Mouse (Mus musculus) CH12.LX (cell line): ENCODE results near the gene Cd70. TPM values are rescaled to one million over a fixed set of nuclear protein-coding genes. Genes with fewer than 3 reads are reported as not detected.
A peak's percentile ranks its signal among the peaks of the same experiment; 100 is the strongest.

Experiments used
- DNase-seq: peaks from one replicate; pipeline ENCODE4 v3.0.0-alpha.2; 2013; ENCODE audit errors: extremely low read depth
- H3K27ac ChIP-seq: 2 replicates; pipeline ENCODE4 v1.5.1; 2012; ENCODE audit warnings: low read depth, mild to moderate bottlenecking, control low read depth, moderate library complexity; ENCODE audit not compliant: insufficient read depth
- H3K27me3 ChIP-seq: replicated peaks from 2 replicates; pipeline ENCODE3; 2012; ENCODE audit warnings: inconsistent platforms
- H3K36me3 ChIP-seq, 2 experiments: replicated peaks in 1 of 2; 2 replicates each; pipeline versions ENCODE3 to v1.6.1; 2012; ENCODE audit warnings: inconsistent platforms in 1 of 2, low read length in 1 of 2, mild to moderate bottlenecking in 1 of 2, mixed read lengths in 1 of 2, moderate library complexity in 1 of 2; ENCODE audit not compliant: control insufficient read depth in 1 of 2, insufficient read depth in 1 of 2
- H3K4me1 ChIP-seq, 2 experiments: 2 replicates each; pipeline ENCODE4 v1.6.1; 2012; ENCODE audit warnings: inconsistent platforms in 1 of 2, moderate library complexity in 1 of 2; ENCODE audit not compliant: insufficient read depth in 2 of 2, control insufficient read depth in 1 of 2
- H3K4me2 ChIP-seq: 2 replicates; pipeline ENCODE4 v1.6.1; 2012; ENCODE audit warnings: low read depth, mild to moderate bottlenecking, control low read depth; ENCODE audit not compliant: poor library complexity, insufficient read depth, severe bottlenecking
- H3K4me3 ChIP-seq, 3 experiments: fragments of 150-350 bp in 1 of 3; sonication (generic) in 1 of 3; replicated peaks in 1 of 3; 2 replicates each; pipeline versions ENCODE3 to v1.5.1; 2011 to 2012; ENCODE audit warnings: low read depth in 2 of 3, low read length in 2 of 3, mild to moderate bottlenecking in 2 of 3, moderate library complexity in 2 of 3, control low read depth in 1 of 3, improper control_type of control experiment in 1 of 3, inconsistent platforms in 1 of 3, mixed read lengths in 1 of 3; ENCODE audit not compliant: poor library complexity in 1 of 3
- H3K79me2 ChIP-seq: replicated peaks from 2 replicates; pipeline ENCODE4 v1.6.1; 2012; ENCODE audit warnings: mild to moderate bottlenecking, moderate library complexity; ENCODE audit not compliant: control insufficient read depth, poor library complexity, insufficient read depth, severe bottlenecking; ENCODE audit errors: extremely low read depth
- H3K9ac ChIP-seq: 2 replicates; pipeline ENCODE4 v1.6.1; 2012; ENCODE audit warnings: low read depth, mild to moderate bottlenecking, control low read depth, moderate library complexity; ENCODE audit not compliant: insufficient read depth
- H3K9me3 ChIP-seq: replicated peaks from 2 replicates; pipeline ENCODE3; 2012; ENCODE audit warnings: low read length, inconsistent platforms, mixed read lengths
- BHLHE40 ChIP-seq: IDR thresholded peaks from 2 replicates; pipeline ENCODE4 v1.6.1; 2011; ENCODE audit warnings: mild to moderate bottlenecking, low read depth, low read length, improper control_type of control experiment
- CHD1 ChIP-seq: IDR thresholded peaks from 2 replicates; pipeline ENCODE4 v1.6.1; 2012; ENCODE audit warnings: low read depth, low read length, improper control_type of control experiment, inconsistent platforms
- CHD2 ChIP-seq: IDR thresholded peaks from 2 replicates; pipeline ENCODE4 v1.6.1; 2011; ENCODE audit warnings: low read length, improper control_type of control experiment
- CTCF ChIP-seq, 2 experiments: IDR thresholded peaks in 1 of 2; conservative IDR thresholded peaks in 1 of 2; 2 replicates each; pipeline ENCODE4 v1.5.1; 2011 to 2012; ENCODE audit warnings: low read depth in 2 of 2, low read length in 2 of 2, improper control_type of control experiment in 1 of 2, inconsistent platforms in 1 of 2, mild to moderate bottlenecking in 1 of 2, moderate library complexity in 1 of 2
- E2F4 ChIP-seq: IDR thresholded peaks from 2 replicates; pipeline ENCODE4 v1.6.1; 2011; ENCODE audit warnings: low read depth, low read length, improper control_type of control experiment; ENCODE audit not compliant: insufficient replicate concordance
- ELF1 ChIP-seq: IDR thresholded peaks from 2 replicates; pipeline ENCODE4 v1.6.1; 2014; ENCODE audit warnings: low read depth, mild to moderate bottlenecking, inconsistent platforms, low read length, improper control_type of control experiment
- EP300 ChIP-seq: IDR thresholded peaks from 2 replicates; pipeline ENCODE4 v1.6.1; 2011; ENCODE audit warnings: low read length, improper control_type of control experiment
- ETS1 ChIP-seq: conservative IDR thresholded peaks from 2 replicates; pipeline ENCODE4 v1.6.1; 2012; ENCODE audit warnings: low read depth, mild to moderate bottlenecking, inconsistent platforms, low read length, improper control_type of control experiment, moderate library complexity
- GABPA ChIP-seq: IDR thresholded peaks from 2 replicates; pipeline ENCODE4 v1.6.1; 2012; ENCODE audit warnings: low read depth, low read length, improper control_type of control experiment, inconsistent platforms; ENCODE audit not compliant: insufficient replicate concordance
- HCFC1 ChIP-seq: IDR thresholded peaks from 2 replicates; pipeline ENCODE4 v1.6.1; 2012; ENCODE audit warnings: low read depth, mild to moderate bottlenecking, inconsistent platforms, low read length, improper control_type of control experiment
- IRF4 ChIP-seq: IDR thresholded peaks from 2 replicates; pipeline ENCODE4 v1.6.1; 2014; ENCODE audit warnings: low read depth, mild to moderate bottlenecking, inconsistent platforms, low read length, improper control_type of control experiment
- JUN ChIP-seq: IDR thresholded peaks from 2 replicates; pipeline ENCODE4 v1.6.1; 2011; ENCODE audit warnings: low read depth, mild to moderate bottlenecking, low read length, improper control_type of control experiment, moderate library complexity; ENCODE audit not compliant: insufficient read depth
- JUND ChIP-seq: conservative IDR thresholded peaks from 2 replicates; pipeline ENCODE4 v1.6.1; 2011; ENCODE audit warnings: low read depth, low read length, improper control_type of control experiment
- KAT2A ChIP-seq: IDR thresholded peaks from 2 replicates; pipeline ENCODE4 v1.6.1; 2012; ENCODE audit warnings: low read length, improper control_type of control experiment, inconsistent platforms; ENCODE audit not compliant: insufficient replicate concordance
- MAFK ChIP-seq: IDR thresholded peaks from 2 replicates; pipeline ENCODE4 v1.6.1; 2011; ENCODE audit warnings: low read length, improper control_type of control experiment; ENCODE audit not compliant: insufficient replicate concordance
- MAX ChIP-seq: IDR thresholded peaks from 2 replicates; pipeline ENCODE4 v1.6.1; 2011; ENCODE audit warnings: low read length, improper control_type of control experiment
- MAZ ChIP-seq: IDR thresholded peaks from 2 replicates; pipeline ENCODE4 v1.6.1; 2012; ENCODE audit warnings: low read depth, mild to moderate bottlenecking, inconsistent platforms, low read length, improper control_type of control experiment, moderate library complexity
- MEF2A ChIP-seq: IDR thresholded peaks from 2 replicates; pipeline ENCODE4 v1.6.1; 2014; ENCODE audit warnings: low read depth, mild to moderate bottlenecking, inconsistent platforms, low read length, improper control_type of control experiment, borderline replicate concordance
- MXI1 ChIP-seq: IDR thresholded peaks from 2 replicates; pipeline ENCODE4 v1.6.1; 2011; ENCODE audit warnings: mild to moderate bottlenecking, low read depth, low read length, improper control_type of control experiment
- MYC ChIP-seq: IDR thresholded peaks from 2 replicates; pipeline ENCODE4 v1.6.1; 2011; ENCODE audit warnings: low read depth, mild to moderate bottlenecking, improper control_type of control experiment, low read length
- NELFE ChIP-seq: IDR thresholded peaks from 2 replicates; pipeline ENCODE4 v1.6.1; 2011; ENCODE audit warnings: low read depth, low read length, improper control_type of control experiment
- NRF1 ChIP-seq: IDR thresholded peaks from 2 replicates; pipeline ENCODE4 v1.6.1; 2014; ENCODE audit warnings: low read depth, mild to moderate bottlenecking, inconsistent platforms, low read length, improper control_type of control experiment, moderate library complexity
- PAX5 ChIP-seq: IDR thresholded peaks from 2 replicates; pipeline ENCODE4 v1.6.1; 2012; ENCODE audit warnings: low read length, inconsistent platforms, mixed read lengths
- POLR2A ChIP-seq: IDR thresholded peaks from 2 replicates; pipeline ENCODE4 v1.6.1; 2011; ENCODE audit warnings: low read depth, mild to moderate bottlenecking, improper control_type of control experiment, low read length
- POLR2AphosphoS2 ChIP-seq: IDR thresholded peaks from 2 replicates; pipeline ENCODE4 v1.6.1; 2011; ENCODE audit warnings: low read depth, low read length, improper control_type of control experiment
- RAD21 ChIP-seq: IDR thresholded peaks from 2 replicates; pipeline ENCODE4 v1.6.1; 2011; ENCODE audit warnings: low read depth, mild to moderate bottlenecking, low read length, improper control_type of control experiment, moderate library complexity
- RCOR1 ChIP-seq: conservative IDR thresholded peaks from 2 replicates; pipeline ENCODE4 v1.6.1; 2012; ENCODE audit warnings: low read depth, mild to moderate bottlenecking, inconsistent platforms, low read length, improper control_type of control experiment
- SIN3A ChIP-seq: IDR thresholded peaks from 2 replicates; pipeline ENCODE4 v1.6.1; 2012; ENCODE audit warnings: low read length, improper control_type of control experiment, inconsistent platforms
- SMC3 ChIP-seq: IDR thresholded peaks from 2 replicates; pipeline ENCODE4 v1.6.1; 2011; ENCODE audit warnings: low read depth, low read length, improper control_type of control experiment
- TBP ChIP-seq: conservative IDR thresholded peaks from 2 replicates; pipeline ENCODE4 v1.6.1; 2011; ENCODE audit warnings: low read depth, low read length, improper control_type of control experiment
- TCF12 ChIP-seq: IDR thresholded peaks from 2 replicates; pipeline ENCODE4 v1.6.1; 2014; ENCODE audit warnings: low read depth, mild to moderate bottlenecking, inconsistent platforms, low read length, improper control_type of control experiment
- UBTF ChIP-seq: IDR thresholded peaks from 2 replicates; pipeline ENCODE4 v1.6.1; 2012; ENCODE audit warnings: low read depth, mild to moderate bottlenecking, inconsistent platforms, low read length, improper control_type of control experiment, moderate library complexity
- USF1 ChIP-seq: IDR thresholded peaks from 2 replicates; pipeline ENCODE4 v1.6.1; 2014; ENCODE audit warnings: low read depth, mild to moderate bottlenecking, inconsistent platforms, low read length, improper control_type of control experiment
- USF2 ChIP-seq: conservative IDR thresholded peaks from 2 replicates; pipeline ENCODE4 v1.6.1; 2011; ENCODE audit warnings: low read depth, low read length, improper control_type of control experiment
- ZC3H11A ChIP-seq: IDR thresholded peaks from 2 replicates; pipeline ENCODE4 v1.6.1; 2012; ENCODE audit warnings: low read depth, mild to moderate bottlenecking, inconsistent platforms, low read length, improper control_type of control experiment
- ZKSCAN1 ChIP-seq: IDR thresholded peaks from 2 replicates; pipeline ENCODE4 v1.6.1; 2012; ENCODE audit warnings: low read depth, inconsistent platforms, low read length, improper control_type of control experiment, borderline replicate concordance
- ZMIZ1 ChIP-seq: IDR thresholded peaks from 2 replicates; pipeline ENCODE4 v1.6.1; 2012; ENCODE audit warnings: low read depth, mild to moderate bottlenecking, inconsistent platforms, low read length, improper control_type of control experiment
- ZNF384 ChIP-seq: IDR thresholded peaks from 2 replicates; pipeline ENCODE4 v1.6.1; 2012; ENCODE audit warnings: low read depth, low read length, improper control_type of control experiment, inconsistent platforms
- dilution Hi-C: fragments of 300-500 bp; cut with MboI; formaldehyde crosslinking; loops from 2 replicates; pipeline ENCODE4 v1.14.3; 2020; ENCODE audit warnings: low sequenced_read_pairs; ENCODE audit not compliant: extremely low pct_unique_long_range_greater_than_20kb, extremely low pct_ligation_motif_present
- in situ Hi-C: fragments of 300-500 bp; cut with MboI; formaldehyde crosslinking; loops from 3 replicates; pipeline ENCODE4 v1.14.3; 2019; ENCODE audit warnings: low sequenced_read_pairs, low pct_ligation_motif_present, low pct_unique_long_range_greater_than_20kb, mixed read lengths
- polyA plus RNA-seq: library from polyadenylated mRNA; unstranded; fragments of >175 nt; gene quantifications from 2 replicates; pipeline ENCODE4 v1.2.1, GENCODE M21; 2012; ENCODE audit warnings: low read depth; ENCODE audit not compliant: insufficient read length
- total RNA-seq, 2 experiments: library from RNA; depleted of rRNA; stranded (reverse); fragments of 300-350 nt in 1 of 2; fragments of >200 nt in 1 of 2; gene quantifications; 2 replicates each; pipeline ENCODE4 v1.2.3; 2012 to 2014

The Cd70 gene
- total and polyA plus RNA-seq, 3 experiments: 137 to 965 (median 321) TPM

- H3K4me1 ChIP-seq: peaks cover 32 to 78% of the 10 kb centered on the region in 2 experiments
- peak overlapping the region; percentile 93 for H3K27ac ChIP-seq
- peak overlapping the region; percentile 20 to 38 (median 26) for H3K4me3 ChIP-seq
- peak; percentile 45; the same call in 1 of the 2 replicates for TF ChIP-seq POLR2A
- no peak for TF ChIP-seq POLR2AphosphoS2
- TF ChIP-seq PAX5: no peak
- TF ChIP-seq MAFK: peak; percentile 74; the same call in 1 of the 2 replicates
- peak; percentile 45; the same call in 1 of the 2 replicates for TF ChIP-seq E2F4
- peak; percentile 52; the same call in 1 of the 2 replicates for TF ChIP-seq NRF1
- TF ChIP-seq CHD2: peak; percentile 86
- peak; percentile 32; the same call in 1 of the 2 replicates for TF ChIP-seq ZMIZ1
- TF ChIP-seq MAX: peak; percentile 85; the same call in 1 of the 2 replicates
- TF ChIP-seq UBTF: peak; percentile 61; the same call in 1 of the 2 replicates
- peak; percentile 92 for TF ChIP-seq MYC
- no peak for TF ChIP-seq ZKSCAN1
- TF ChIP-seq JUN: peak; percentile 82
- TF ChIP-seq KAT2A: peak; percentile 56; the same call in 1 of the 2 replicates
- TF ChIP-seq USF1: peak; percentile 22; the same call in 1 of the 2 replicates
- peak; percentile 81 for TF ChIP-seq MAZ
- TF ChIP-seq USF2: no peak
- peak; percentile 31; the same call in 1 of the 2 replicates for TF ChIP-seq SMC3
- TF ChIP-seq JUND: peak; percentile 92
- peak; percentile 66 for TF ChIP-seq ZNF384
- peak; percentile 80; the same call in 1 of the 2 replicates for TF ChIP-seq CHD1
- TF ChIP-seq EP300: peak; percentile 98
- no peak for TF ChIP-seq ZC3H11A
- TF ChIP-seq TCF12: peak; percentile 99
- TF ChIP-seq ELF1: peak; percentile 19; the same call in 1 of the 2 replicates
- TF ChIP-seq CTCF (conservative IDR thresholded peaks at IDR 0.05 in 1 of 2, IDR thresholded peaks at IDR 0.05 in 1 of 2; ENCODE audit: low read depth in 2 of 2, low read length in 2 of 2): no peak
- no peak for TF ChIP-seq GABPA
- no peak for TF ChIP-seq NELFE
- TF ChIP-seq MXI1: peak; percentile 21; the same call in 1 of the 2 replicates
- peak; percentile 95 for TF ChIP-seq ETS1
- TF ChIP-seq RAD21: peak; percentile 2
- TF ChIP-seq MEF2A: peak; percentile 97
- TF ChIP-seq RCOR1: peak; percentile 45; the same call in 1 of the 2 replicates
- no peak; the same call in 1 of the 2 replicates for TF ChIP-seq HCFC1
- TF ChIP-seq BHLHE40: peak; percentile 92
- peak; percentile 84 for TF ChIP-seq SIN3A
- peak; percentile 97 for TF ChIP-seq IRF4
- TF ChIP-seq TBP: peak; percentile 78
- no peaks in the 10 kb centered on the region for H3K27me3 ChIP-seq
- dilution Hi-C loops (no loop called here), in situ Hi-C loops (loop anchor here (5.0 kb wide), 1 partner anchor 39 kb away; no protein-coding TSS in a partner anchor)
- H3K9ac ChIP-seq: peak overlapping the region; percentile 94
- DNase-seq: peak; percentile 96
- peaks cover 36% of the 10 kb centered on the region for H3K79me2 ChIP-seq
- H3K36me3 ChIP-seq: peaks cover 6 to 19% of the 10 kb centered on the region in 2 experiments
- H3K4me2 ChIP-seq: peak overlapping the region; percentile 31; the same call in 1 of the 2 replicates
- no peaks in the 10 kb centered on the region for H3K9me3 ChIP-seq
Observed at GRCm38 (mm10) chr17:57112768-57113474, 36.7 kb downstream of the Cd70 start.
